In genomic region chr9:122864848-122865247, GRCm38 (mm10) we compare ENCODE assay signal across 10 mouse cellular contexts. TPM values are rescaled to one million over a fixed set of nuclear protein-coding genes. Genes with fewer than 3 reads are reported as not detected.
DNase-seq lines count a peak whose midpoint lies in the region; ATAC-seq and TF ChIP-seq lines count a peak whose summit lies in the region.
"Had no signal": no experiment of that assay in that cellular context is flagged by ENCODE, and none has a peak within 500 bp of the region (broad histone marks: within the 10 kb centered on the region; RNA-seq: fewer than 3 reads in every experiment).

No protein-coding gene starts in this region.

- WGBS in heart, embryonic 10.5 days = 60% methylated on average over 3 of the region's 3 CpGs
- 67% methylated on average over 3 of the region's 3 CpGs for WGBS in forebrain, embryonic 12.5 days
- 54% methylated on average over 3 of the region's 3 CpGs for WGBS in liver, embryonic 15.5 days (ENCODE audit: insufficient replicate concordance)

- H3ac ChIP-seq in C2C12 (ENCODE audit: control insufficient read depth, insufficient read length, low read depth) = peak overlapping the region; percentile 25

- peaks cover 8% of the 10 kb centered on the region for H3K9me3 ChIP-seq in heart, embryonic 10.5 days
- H3K9me3 ChIP-seq in forebrain, embryonic 12.5 days = 0 out of 2 replicates have a peak, but pooled peaks cover 16% of the 10 kb centered on the region
- peaks cover 12% of the 10 kb centered on the region for H3K9me3 ChIP-seq in liver, embryonic 15.5 days (replicated peaks)

- H3K4me2 ChIP-seq in forebrain, embryonic 12.5 days = peak overlapping the region; percentile 76
- peak overlapping the region; percentile 66 for H3K4me2 ChIP-seq in liver, embryonic 15.5 days

- no peaks in the 10 kb centered on the region for H3K27me3 ChIP-seq in heart, embryonic 10.5 days (ENCODE audit: insufficient read depth, poor library complexity, severe bottlenecking)
- H3K27me3 ChIP-seq in C2C12 (ENCODE audit: control insufficient read depth, insufficient read depth, insufficient read length) = no peaks in the 10 kb centered on the region
- H3K27me3 ChIP-seq in forebrain, embryonic 12.5 days = no peaks in the 10 kb centered on the region
- no peaks in the 10 kb centered on the region for H3K27me3 ChIP-seq in liver, embryonic 15.5 days

- H3K4me3 ChIP-seq in heart, embryonic 10.5 days = peak overlapping the region; percentile 89
- H3K4me3 ChIP-seq in C2C12 (ENCODE audit: insufficient read depth, poor library complexity, severe bottlenecking) = peak overlapping the region; percentile 60
- peak overlapping the region; percentile 87 for H3K4me3 ChIP-seq in forebrain, embryonic 12.5 days (replicated peaks)
- H3K4me3 ChIP-seq in liver, embryonic 15.5 days (replicated peaks) = peak overlapping the region; percentile 71

- peaks cover 59% of the 10 kb centered on the region for H3K79me2 ChIP-seq in C2C12 (ENCODE audit: control insufficient read depth, insufficient read depth)

- no peak for TF ChIP-seq CTCF in C2C12 (IDR thresholded peaks at IDR 0.05; ENCODE audit: control insufficient read depth, insufficient read depth, insufficient read length)

- peaks cover 30% of the 10 kb centered on the region for H3K36me3 ChIP-seq in heart, embryonic 10.5 days
- H3K36me3 ChIP-seq in C2C12 (ENCODE audit: control insufficient read depth, insufficient read depth) = peaks cover 21% of the 10 kb centered on the region
- peaks cover 31% of the 10 kb centered on the region for H3K36me3 ChIP-seq in forebrain, embryonic 12.5 days (replicated peaks)
- H3K36me3 ChIP-seq in liver, embryonic 15.5 days (replicated peaks) = peaks cover 28% of the 10 kb centered on the region

- H3K79me3 ChIP-seq in C2C12 (ENCODE audit: low read depth) = peaks cover 47% of the 10 kb centered on the region

- DNase-seq in heart, embryonic 10.5 days (ENCODE audit: low spot score) = no peak
- DNase-seq in heart, postnatal 4 days = no peak
- no peak for DNase-seq in ovary, adult 18-20 months (ENCODE audit: low spot score)
- no peak for DNase-seq in embryo, embryonic 10 days (ENCODE audit: low spot score)
- no peak for DNase-seq in adrenal gland, postnatal 36 days

- H3K9ac ChIP-seq in forebrain, embryonic 12.5 days = peak overlapping the region; percentile 89
- peak overlapping the region; percentile 69 for H3K9ac ChIP-seq in liver, embryonic 15.5 days

- no peak for ATAC-seq in forebrain, embryonic 12.5 days (ENCODE audit: low FRiP score)
- ATAC-seq in liver, embryonic 15.5 days (ENCODE audit: insufficient read depth) = no peak

- peaks cover 17% of the 10 kb centered on the region for H3K4me1 ChIP-seq in heart, embryonic 10.5 days
- H3K4me1 ChIP-seq in forebrain, embryonic 12.5 days = peaks cover 15% of the 10 kb centered on the region
- H3K4me1 ChIP-seq in liver, embryonic 15.5 days (replicated peaks) = peaks cover 24% of the 10 kb centered on the region

- H3K27ac ChIP-seq in heart, embryonic 10.5 days = peak overlapping the region; percentile 97
- H3K27ac ChIP-seq in forebrain, embryonic 12.5 days = no peak overlapping the region
- H3K27ac ChIP-seq in liver, embryonic 15.5 days (replicated peaks) = no peak overlapping the region

TF ChIP-seq in C2C12, 6 proteins besides CTCF, POLR2A, EP300 and RAD21:
- TF ChIP-seq MYOD1 (IDR thresholded peaks at IDR 0.05; ENCODE audit: control insufficient read depth, insufficient read length, low read depth) (no peak), MYOG (IDR thresholded peaks at IDR 0.05; ENCODE audit: control insufficient read depth, extremely low read depth, insufficient read length) (no peak), CEBPB (IDR thresholded peaks at IDR 0.05; ENCODE audit: low read depth) (no peak), MAX (IDR thresholded peaks at IDR 0.05) (no peak), USF1 (IDR thresholded peaks at IDR 0.05; ENCODE audit: low read depth) (no peak)

RNA-seq across cellular contexts. Expression of gene Zfp445, which starts 1.0 kb away (rescaled TPM):
- 47.4 and 50.7 TPM in 2 replicates for polyA plus RNA-seq in heart, embryonic 10.5 days (2016; fragmentation: Nextera tagmentation; extraction: Ambion mirVana)
- total RNA-seq in heart, postnatal 4 days (2021) = 100 to 1,000 TPM; 100 to 102 TPM
- polyA plus RNA-seq in C2C12 (2012; fragmentation: generic; extraction: Trizol) = 7.9 TPM
- polyA plus RNA-seq in forebrain, embryonic 12.5 days (2016; fragmentation: Nextera tagmentation; extraction: Ambion mirVana) = 121 and 122 TPM in 2 replicates
- 16.6 and 16.8 TPM in 2 replicates for polyA plus RNA-seq in liver, embryonic 15.5 days (2015; fragmentation: Nextera tagmentation; extraction: Ambion mirVana)
- 100 to 1,000 TPM in 1 of 2 experiments, 10 to 100 TPM in 1; 93.8 to 116 TPM for total RNA-seq in adrenal gland, postnatal 36 days (2021)

RNA-seq across cellular contexts. Expression of gene Zkscan7, which starts 20.6 kb away (rescaled TPM):
- 2.4 and 3.0 TPM in 2 replicates for polyA plus RNA-seq in heart, embryonic 10.5 days (2016; fragmentation: Nextera tagmentation; extraction: Ambion mirVana)
- total RNA-seq in heart, postnatal 4 days (2021) = 1 to 10 TPM; 3.7 to 5.2 TPM
- 0.40 TPM for polyA plus RNA-seq in C2C12 (2012; fragmentation: generic; extraction: Trizol)
- 5.4 and 5.5 TPM in 2 replicates for polyA plus RNA-seq in forebrain, embryonic 12.5 days (2016; fragmentation: Nextera tagmentation; extraction: Ambion mirVana)
- polyA plus RNA-seq in liver, embryonic 15.5 days (2015; fragmentation: Nextera tagmentation; extraction: Ambion mirVana) = 0.68 and 0.90 TPM in 2 replicates
- total RNA-seq in adrenal gland, postnatal 36 days (2021) = 1 to 10 TPM; 5.4 to 9.8 TPM

RNA-seq across cellular contexts. Expression of gene Gm35549, which starts 21.0 kb away (rescaled TPM):
- not detected in 2 replicates for polyA plus RNA-seq in heart, embryonic 10.5 days (2016; fragmentation: Nextera tagmentation; extraction: Ambion mirVana)
- not detected for total RNA-seq in heart, postnatal 4 days (2021)
- 0.16 TPM for polyA plus RNA-seq in C2C12 (2012; fragmentation: generic; extraction: Trizol)
- polyA plus RNA-seq in forebrain, embryonic 12.5 days (2016; fragmentation: Nextera tagmentation; extraction: Ambion mirVana) = 0.34 TPM in 1 of 2 replicates, not detected in the other
- polyA plus RNA-seq in liver, embryonic 15.5 days (2015; fragmentation: Nextera tagmentation; extraction: Ambion mirVana) = not detected in 2 replicates
- not detected for total RNA-seq in adrenal gland, postnatal 36 days (2021)
- total RNA-seq: gastrocnemius, adult 18-20 months had no signal
- polyA plus RNA-seq: small intestine, adult 2 months had no signal

RNA-seq across cellular contexts. Expression of gene Zfp105, which starts 58.0 kb away (rescaled TPM):
- 14.5 and 20.4 TPM in 2 replicates for polyA plus RNA-seq in heart, embryonic 10.5 days (2016; fragmentation: Nextera tagmentation; extraction: Ambion mirVana)
- total RNA-seq in heart, postnatal 4 days (2021) = 1 to 10 TPM; 7.8 to 9.3 TPM
- not detected for polyA plus RNA-seq in C2C12 (2012; fragmentation: generic; extraction: Trizol)
- polyA plus RNA-seq in forebrain, embryonic 12.5 days (2016; fragmentation: Nextera tagmentation; extraction: Ambion mirVana) = 33.2 and 33.3 TPM in 2 replicates
- 1.5 and 1.8 TPM in 2 replicates for polyA plus RNA-seq in liver, embryonic 15.5 days (2015; fragmentation: Nextera tagmentation; extraction: Ambion mirVana)
- total RNA-seq in adrenal gland, postnatal 36 days (2021) = 1 to 10 TPM; 4.5 to 5.4 TPM

RNA-seq across cellular contexts. Expression of gene Tcaim, which starts 59.5 kb away (rescaled TPM):
- polyA plus RNA-seq in heart, embryonic 10.5 days (2016; fragmentation: Nextera tagmentation; extraction: Ambion mirVana) = 3.2 and 4.5 TPM in 2 replicates
- 10 to 100 TPM; 14.9 to 17.4 TPM for total RNA-seq in heart, postnatal 4 days (2021)
- 1.5 TPM for polyA plus RNA-seq in C2C12 (2012; fragmentation: generic; extraction: Trizol)
- polyA plus RNA-seq in forebrain, embryonic 12.5 days (2016; fragmentation: Nextera tagmentation; extraction: Ambion mirVana) = 7.4 and 7.7 TPM in 2 replicates
- polyA plus RNA-seq in liver, embryonic 15.5 days (2015; fragmentation: Nextera tagmentation; extraction: Ambion mirVana) = 1.9 and 2.3 TPM in 2 replicates
- total RNA-seq in adrenal gland, postnatal 36 days (2021) = 10 to 100 TPM; 18.8 to 24.7 TPM
